Mouse (Mus musculus) cerebellum, postnatal 36 days (tissue): ENCODE measurements around the gene Gm281.

Experiments used
- DNase-seq, 2 experiments: peaks; one replicate each; pipeline ENCODE4 v3.0.0; 2021 to 2022; ENCODE audit warnings: mixed read lengths in 2 of 2

Gm281 gene

DNA sequence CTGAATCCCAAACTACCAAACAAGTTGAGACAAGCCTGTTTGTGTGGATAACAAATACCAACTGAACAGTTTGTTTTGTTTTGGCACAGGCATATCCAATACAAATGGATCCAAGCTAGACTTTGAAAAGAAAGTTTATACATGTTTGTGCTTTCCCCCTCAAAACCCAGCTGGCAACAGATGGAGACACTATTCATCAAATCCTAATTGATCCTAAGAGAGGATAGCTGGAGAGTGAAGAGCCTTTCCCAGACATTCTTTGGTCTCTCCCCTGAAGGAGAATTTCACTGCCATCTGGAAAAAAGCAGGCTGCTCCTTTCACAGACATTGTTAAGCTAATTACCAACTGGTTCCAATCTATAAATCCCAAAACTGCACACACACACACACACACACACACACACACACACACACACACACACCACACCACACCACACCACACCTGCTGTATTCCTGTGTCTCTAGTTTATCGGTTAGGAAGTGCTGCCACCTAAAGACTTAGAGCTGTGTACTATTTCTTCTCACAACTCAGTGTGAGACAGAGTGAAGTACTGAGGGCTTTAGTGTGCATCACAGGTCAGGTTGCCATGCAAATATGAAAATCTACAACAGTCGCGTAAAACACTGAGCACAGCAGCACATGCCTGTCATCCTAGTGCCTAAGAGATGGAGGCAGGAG lies 101.3 kb downstream of the Gm281 start:
- DNase-seq = no peak

- DNase-seq = no peak
Measured at GRCm38 (mm10) chr14:13790446-13790845, 123.8 kb downstream of the Gm281 start.

GRCm38 (mm10) chr14:13790001-13790400 lies 124.3 kb downstream of the Gm281 start:
- DNase-seq = no peak

GRCm38 (mm10) chr14:13782970-13783369 lies 131.3 kb downstream of the Gm281 start:
- DNase-seq = no peak

DNA sequence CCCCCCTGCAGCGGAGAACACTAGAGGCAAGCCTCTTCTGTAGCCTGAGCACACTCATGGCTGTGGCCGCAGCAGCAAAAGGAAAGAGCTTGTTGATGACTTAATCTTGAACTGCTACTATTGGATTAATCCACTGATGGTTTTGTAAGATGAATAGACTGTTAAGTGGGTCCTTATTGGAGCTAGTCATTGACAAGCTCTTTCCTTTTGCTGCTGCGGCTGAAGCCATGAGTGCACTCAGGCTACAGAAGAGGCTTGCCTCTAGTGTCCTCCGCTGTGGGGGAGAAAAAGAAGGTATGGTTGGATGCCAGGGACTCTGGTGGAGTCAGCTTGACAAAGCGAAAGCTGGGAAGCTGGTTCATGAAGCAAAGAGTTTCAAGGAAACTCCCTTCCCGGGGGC lies 135.9 kb downstream of the Gm281 start:
- DNase-seq = no peak

DNA sequence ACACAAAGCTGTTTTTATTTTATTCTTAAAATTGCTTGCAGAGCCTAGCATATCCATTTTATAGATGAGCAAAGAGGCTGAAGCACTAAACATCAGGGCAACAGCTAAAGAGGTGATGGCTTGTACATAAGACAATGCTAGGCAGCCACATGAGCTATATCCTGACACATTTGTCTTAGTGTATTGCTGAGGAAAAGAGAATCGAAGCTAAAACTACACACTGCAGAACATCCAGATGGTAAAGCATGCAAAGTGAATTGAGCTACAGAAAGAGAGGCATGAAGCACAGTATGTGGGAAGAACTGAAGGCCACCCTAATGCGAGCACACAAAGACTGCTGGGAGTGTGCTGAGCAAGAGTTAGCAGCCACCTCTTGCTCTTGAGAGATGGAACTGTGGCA lies 143.1 kb downstream of the Gm281 start:
- DNase-seq = no peak

- DNase-seq = no peak
Measured at GRCm38 (mm10) chr14:13770686-13771085, 143.6 kb downstream of the Gm281 start.
